Mouse (Mus musculus) midbrain, postnatal 0 days (tissue): ENCODE data around the gene Dynlt1f. TPM values are rescaled to one million over a fixed set of nuclear protein-coding genes. Genes with fewer than 3 reads are reported as not detected.
A peak's percentile ranks its signal among the peaks of the same experiment; 100 is the strongest.
"Not testable (repeated sequence)": the region's sequence is repeated elsewhere in the genome, so short reads cannot be mapped to it uniquely, and the experiment has no call there.

Experiments
- ATAC-seq: fragments of 200-750 bp; cut with Nextera tagmentation; 2 replicates; pipeline ENCODE4 v1.8.0; 2017; ENCODE audit warnings: moderate number of reproducible peaks, mild to moderate bottlenecking, moderate TSS enrichment, moderate library complexity; ENCODE audit not compliant: low FRiP score
- DNase-seq: peaks from one replicate; pipeline ENCODE4 v3.0.0-alpha.2; 2015; ENCODE audit warnings: low spot score
- H3K27ac ChIP-seq: fragments of 300-500 bp; sonication (generic); 2 replicates; pipeline ENCODE4 v1.5.1; 2014; ENCODE audit warnings: low read depth, mild to moderate bottlenecking, low read length, mixed read lengths
- H3K27me3 ChIP-seq: fragments of 300-500 bp; sonication (generic); 2 replicates; pipeline ENCODE4 v1.6.1; 2014; ENCODE audit warnings: low read length, control low read depth, mixed read lengths; ENCODE audit not compliant: insufficient read depth
- H3K36me3 ChIP-seq: fragments of 300-500 bp; sonication (generic); 2 replicates; pipeline ENCODE4 v1.6.1; 2014; ENCODE audit warnings: low read length, control low read depth, mixed read lengths; ENCODE audit not compliant: insufficient read depth
- H3K4me1 ChIP-seq: fragments of 300-500 bp; sonication (generic); 2 replicates; pipeline ENCODE4 v1.6.1; 2014; ENCODE audit warnings: mild to moderate bottlenecking, control low read depth, antibody characterized with exemption, low read length, mixed read lengths; ENCODE audit not compliant: insufficient read depth
- H3K4me2 ChIP-seq: fragments of 300-500 bp; sonication (generic); 2 replicates; pipeline ENCODE4 v1.6.1; 2014; ENCODE audit warnings: low read depth, mild to moderate bottlenecking, low read length, mixed read lengths; ENCODE audit not compliant: poor library complexity, severe bottlenecking
- H3K4me3 ChIP-seq: fragments of 300-500 bp; sonication (generic); 2 replicates; pipeline ENCODE4 v1.5.1; 2014; ENCODE audit warnings: low read depth, mild to moderate bottlenecking, low read length, moderate library complexity
- H3K9ac ChIP-seq: fragments of 300-500 bp; sonication (generic); replicated peaks from 2 replicates; pipeline ENCODE4 v1.6.1; 2014; ENCODE audit warnings: mild to moderate bottlenecking, low read length, moderate library complexity, mixed read lengths; ENCODE audit not compliant: poor library complexity, severe bottlenecking
- H3K9me3 ChIP-seq: fragments of 300-500 bp; sonication (generic); 2 replicates; pipeline ENCODE4 v1.6.1; 2016; ENCODE audit warnings: low read length, control low read depth
- CTCF ChIP-seq: IDR thresholded peaks from 2 replicates; pipeline ENCODE4 v1.5.1; 2016; ENCODE audit warnings: antibody characterized with exemption, mild to moderate bottlenecking
- WGBS: fragments of 180-500 bp; shearing (Covaris S2); extraction: QIAGEN DNeasy Blood & Tissue Kit; methylation state at CpG from one replicate; pipeline ENCODE4 v1.1.7; 2014; 5-methylcytosine and 5-hydroxymethylcytosine counted together
- polyA plus RNA-seq: library from polyadenylated mRNA; unstranded; fragments of >200 nt; fragmentation: Nextera tagmentation; extraction: Ambion mirVana; gene quantifications from 2 replicates; pipeline ENCODE4 v1.2.1, GENCODE M21; 2015
- total RNA-seq: library from RNA; depleted of rRNA; stranded (reverse); fragments of >200 nt; gene quantifications from 2 replicates; pipeline ENCODE4 v1.2.3, GENCODE M21; 2014

Dynlt1f gene
- total and polyA plus RNA-seq, 2 experiments from 2014 or later = 140 to 274 TPM

- 68% methylated on average over 2 of the region's 4 CpGs for WGBS
- not testable (repeated sequence) for DNase-seq
Measured at GRCm38 (mm10) chr17:6697224-6697775, 41.6 kb upstream of the Dynlt1f start.

GRCm38 (mm10) chr17:6696521-6696920 is 40.8 kb upstream of the Dynlt1f start:
- DNase-seq, H3K4me3 ChIP-seq, H3K4me2 ChIP-seq, H3K36me3 ChIP-seq, H3K9me3 ChIP-seq, H3K27ac ChIP-seq, H3K4me1 ChIP-seq, ATAC-seq, H3K9ac ChIP-seq, H3K27me3 ChIP-seq: not testable (repeated sequence)
- 59% methylated on average over 8 of the region's 8 CpGs for WGBS

More at GRCm38 (mm10) chr17:6697224-6697775, 41.6 kb upstream of the Dynlt1f start:
- not testable (repeated sequence) for H3K4me3 ChIP-seq, H3K27ac ChIP-seq, H3K36me3 ChIP-seq, H3K9me3 ChIP-seq, H3K27me3 ChIP-seq, H3K9ac ChIP-seq, H3K4me1 ChIP-seq, H3K4me2 ChIP-seq
- TF ChIP-seq CTCF = peak; percentile 61
- ATAC-seq = peak; percentile 61; the same call in 1 of the 2 replicates

- not testable (repeated sequence) for H3K9me3 ChIP-seq, H3K4me2 ChIP-seq, H3K9ac ChIP-seq, ATAC-seq, H3K4me3 ChIP-seq, H3K27me3 ChIP-seq, H3K4me1 ChIP-seq, DNase-seq, H3K36me3 ChIP-seq, H3K27ac ChIP-seq
- 74% methylated on average over 9 of the region's 9 CpGs for WGBS
Measured at GRCm38 (mm10) chr17:6695712-6696111, 40.0 kb upstream of the Dynlt1f start.

- not testable (repeated sequence) for H3K9me3 ChIP-seq, H3K27me3 ChIP-seq, H3K4me3 ChIP-seq, H3K4me2 ChIP-seq, H3K36me3 ChIP-seq, H3K9ac ChIP-seq, H3K4me1 ChIP-seq, ATAC-seq, H3K27ac ChIP-seq
- peak; percentile 84 for TF ChIP-seq CTCF
- peak; percentile 60 for DNase-seq
- 8% methylated on average over 2 of the region's 2 CpGs for WGBS
Measured at GRCm38 (mm10) chr17:6691596-6691995, 35.9 kb upstream of the Dynlt1f start.

GRCm38 (mm10) chr17:6689344-6689743 is 33.6 kb upstream of the Dynlt1f start:
- not testable (repeated sequence) for H3K9ac ChIP-seq, H3K4me2 ChIP-seq, H3K36me3 ChIP-seq, H3K27me3 ChIP-seq, DNase-seq, H3K4me3 ChIP-seq, H3K9me3 ChIP-seq, H3K27ac ChIP-seq, H3K4me1 ChIP-seq, ATAC-seq
- 88% methylated on average over 2 of the region's 4 CpGs for WGBS

- WGBS = 85% methylated on average over 2 of the region's 4 CpGs
- H3K9me3 ChIP-seq, ATAC-seq, DNase-seq, H3K4me1 ChIP-seq, H3K36me3 ChIP-seq, H3K9ac ChIP-seq, H3K27me3 ChIP-seq, H3K4me3 ChIP-seq, H3K27ac ChIP-seq, H3K4me2 ChIP-seq: not testable (repeated sequence)
Measured at GRCm38 (mm10) chr17:6686299-6686971, 30.7 kb upstream of the Dynlt1f start.

DNA sequence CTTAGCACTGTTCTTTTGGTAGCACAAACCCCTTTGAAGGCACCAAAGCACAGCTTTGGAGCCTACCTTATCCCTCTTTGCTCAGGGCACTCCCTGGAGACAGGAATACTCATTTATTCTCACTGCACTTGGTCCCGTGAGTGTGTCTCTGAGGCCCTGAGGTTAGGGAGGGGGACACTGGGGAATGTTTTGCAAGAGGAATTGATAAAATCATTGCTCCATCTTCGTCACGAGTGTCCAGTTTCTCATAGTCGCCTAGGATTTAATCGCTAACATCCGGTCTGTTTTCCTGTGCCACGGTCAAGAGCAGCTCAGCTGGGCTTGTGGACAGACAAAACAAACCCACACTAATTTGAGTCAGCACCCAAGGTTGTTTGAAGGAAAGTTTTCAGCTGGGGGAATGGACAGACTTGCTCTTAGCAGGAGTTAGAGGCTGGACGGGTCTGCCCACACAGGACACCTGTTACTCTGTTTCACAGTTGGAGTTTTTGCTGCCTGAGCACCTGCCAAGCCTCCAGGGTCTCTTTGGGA is 29.7 kb upstream of the Dynlt1f start:
- not testable (repeated sequence) for DNase-seq, H3K4me1 ChIP-seq, H3K36me3 ChIP-seq, H3K27me3 ChIP-seq, H3K9me3 ChIP-seq, H3K27ac ChIP-seq, H3K9ac ChIP-seq, H3K4me3 ChIP-seq, H3K4me2 ChIP-seq
- 20% methylated on average over 2 of the region's 8 CpGs for WGBS
- ATAC-seq = peak; percentile 47; the same call in 1 of the 2 replicates

DNA sequence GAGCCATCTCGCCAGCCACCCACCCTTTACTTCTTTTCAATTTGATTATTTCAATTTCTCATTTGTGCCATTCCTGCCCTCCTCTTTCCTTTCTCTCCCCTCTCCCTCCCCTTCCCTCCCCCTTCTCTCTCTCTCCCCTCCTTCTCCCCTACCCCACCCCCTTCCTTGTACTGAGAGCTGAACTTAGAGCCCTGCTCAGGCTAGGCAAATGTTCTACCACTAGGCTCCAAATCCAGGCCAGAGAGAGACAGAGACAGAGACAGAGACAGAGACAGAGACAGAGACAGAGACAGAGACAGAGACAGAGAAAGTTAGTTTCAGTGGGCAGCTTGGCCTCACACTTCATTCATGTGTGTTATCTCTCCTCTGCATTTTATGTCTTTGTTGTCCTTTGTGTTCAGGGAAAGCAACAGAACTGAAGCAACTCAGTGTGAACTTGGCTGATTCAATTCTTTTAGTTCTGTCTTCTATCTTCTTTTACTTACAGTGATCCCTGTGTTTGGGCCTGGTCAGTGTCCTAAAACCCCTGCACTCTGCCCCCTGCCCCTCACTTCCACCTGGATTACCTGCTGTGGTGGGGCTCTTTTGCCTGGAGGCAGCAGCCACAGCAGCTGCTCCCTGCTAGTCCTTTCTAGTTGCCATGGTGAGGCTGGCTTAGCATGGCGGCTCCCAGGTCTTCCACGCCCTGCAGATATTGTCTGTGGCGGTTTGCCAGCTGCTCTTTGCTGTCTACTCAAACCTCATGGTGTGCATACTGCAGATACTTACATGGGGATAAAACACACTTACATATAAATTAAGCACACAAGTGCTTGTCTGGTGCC is 29.0 kb upstream of the Dynlt1f start:
- H3K4me2 ChIP-seq, H3K27ac ChIP-seq, DNase-seq, H3K4me3 ChIP-seq, H3K27me3 ChIP-seq, H3K4me1 ChIP-seq, H3K9ac ChIP-seq, H3K9me3 ChIP-seq, H3K36me3 ChIP-seq: not testable (repeated sequence)
- peak; percentile 83 for ATAC-seq
- no CpG with 5 or more reads among the region's 4 CpGs for WGBS
